Mouse (Mus musculus): ENCODE data around the gene Kdm4b.

GRCm38 (mm10) chr17:56424726-56425583 is 99.1 kb downstream of the Kdm4b start:
- TF ChIP-seq KAT2A (conservative IDR thresholded peaks at IDR 0.05; ENCODE audit: low read depth, low read length) (no peak), POLR2A (IDR thresholded peaks at IDR 0.05; ENCODE audit: control insufficient read depth in 1 of 2, insufficient read depth in 1 of 2, low read depth in 1 of 2, low read length in 2 of 2, poor library complexity in 1 of 2) (no peak), ETS1 (IDR thresholded peaks at IDR 0.05; ENCODE audit: low read depth, low read length) (no peak), CHD1 (IDR thresholded peaks at IDR 0.05; ENCODE audit: low read depth, low read length) (no peak), ELF1 (IDR thresholded peaks at IDR 0.05; ENCODE audit: low read depth, low read length) (no peak)

All from MEL (cell line).